Mouse (Mus musculus): Measurements from ENCODE around the gene Gpr4.

Gene Gpr4

GRCm38 (mm10) chr7:19257390-19258022, 45.2 kb downstream of the Gpr4 start:
- no peak for DNase-seq (ENCODE audit: low read depth, low spot score)

GRCm38 (mm10) chr7:19258336-19258735, 46.0 kb downstream of the Gpr4 start:
- DNase-seq (ENCODE audit: low read depth, low spot score): peak; percentile 60

GRCm38 (mm10) chr7:19265147-19265546, 52.8 kb downstream of the Gpr4 start:
- DNase-seq (ENCODE audit: low read depth, low spot score): no peak

GRCm38 (mm10) chr7:19265928-19266822, 53.8 kb downstream of the Gpr4 start:
- DNase-seq (ENCODE audit: low read depth, low spot score): no peak

GRCm38 (mm10) chr7:19267051-19267450, 54.7 kb downstream of the Gpr4 start:
- DNase-seq (ENCODE audit: low read depth, low spot score): no peak

GRCm38 (mm10) chr7:19268993-19269681, 56.8 kb downstream of the Gpr4 start:
- no peak for DNase-seq (ENCODE audit: low read depth, low spot score)

- peak; percentile 73 for DNase-seq (ENCODE audit: low read depth, low spot score)
Measured at GRCm38 (mm10) chr7:19269721-19270441, 57.5 kb downstream of the Gpr4 start.

- no peak for DNase-seq (ENCODE audit: low read depth, low spot score)
Measured at GRCm38 (mm10) chr7:19270509-19271237, 58.3 kb downstream of the Gpr4 start.

GRCm38 (mm10) chr7:19271238-19272172, 59.2 kb downstream of the Gpr4 start, which contains the start of gene Vasp:
Gene Vasp (minus strand): TSS chr7:19271817.
- peak; percentile 71 for DNase-seq (ENCODE audit: low read depth, low spot score)

GRCm38 (mm10) chr7:19272173-19272764, 59.9 kb downstream of the Gpr4 start:
- DNase-seq (ENCODE audit: low read depth, low spot score): no peak

Data from skeletal muscle tissue, adult 2 months (tissue).